Mouse (Mus musculus): ENCODE data around the gene Sepsecs.

Sepsecs gene

DNA sequence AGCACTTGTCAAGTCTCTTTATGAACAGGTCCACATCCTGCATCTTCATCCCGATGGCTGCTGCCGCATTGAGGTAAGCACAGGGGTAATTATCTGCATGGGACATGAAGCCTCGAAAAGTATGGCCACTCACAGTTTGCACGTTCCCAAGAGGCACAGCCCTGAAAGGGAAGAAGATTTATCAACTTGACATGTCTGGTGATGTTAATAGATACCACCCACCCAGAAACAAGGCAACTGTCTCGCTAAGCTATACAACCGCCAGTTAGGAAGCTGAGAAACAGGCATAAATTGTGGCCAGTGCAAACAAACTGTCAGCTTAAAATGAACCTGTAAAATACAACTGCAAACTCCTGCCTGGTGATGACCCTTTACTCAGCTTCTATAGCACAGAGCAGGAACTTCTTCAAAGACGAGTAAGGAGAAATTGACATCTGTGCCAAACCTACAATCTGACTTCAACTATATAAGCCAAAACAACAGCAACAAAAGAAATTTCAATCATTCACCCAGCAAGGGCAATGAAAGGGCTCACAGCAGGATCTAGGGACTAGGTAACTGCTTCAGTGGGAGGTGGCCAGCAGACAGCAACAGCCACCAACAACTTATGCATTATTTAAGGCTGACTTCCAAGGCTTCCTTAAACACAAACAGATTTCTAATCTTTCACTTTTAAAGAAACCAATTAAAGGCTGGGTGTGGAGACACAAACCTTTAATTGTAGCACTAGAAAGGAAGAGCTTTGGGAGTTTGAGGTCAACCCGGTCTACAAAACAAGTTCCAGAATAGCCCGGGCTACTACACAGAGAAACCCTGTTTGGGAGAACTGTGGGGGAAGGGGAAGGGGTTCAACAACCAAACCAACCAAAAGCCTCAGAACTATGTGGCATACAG, 25.3 kb downstream of the Sepsecs start:
- peak; percentile 74 for DNase-seq (ENCODE audit: low read depth, low spot score)

DNA sequence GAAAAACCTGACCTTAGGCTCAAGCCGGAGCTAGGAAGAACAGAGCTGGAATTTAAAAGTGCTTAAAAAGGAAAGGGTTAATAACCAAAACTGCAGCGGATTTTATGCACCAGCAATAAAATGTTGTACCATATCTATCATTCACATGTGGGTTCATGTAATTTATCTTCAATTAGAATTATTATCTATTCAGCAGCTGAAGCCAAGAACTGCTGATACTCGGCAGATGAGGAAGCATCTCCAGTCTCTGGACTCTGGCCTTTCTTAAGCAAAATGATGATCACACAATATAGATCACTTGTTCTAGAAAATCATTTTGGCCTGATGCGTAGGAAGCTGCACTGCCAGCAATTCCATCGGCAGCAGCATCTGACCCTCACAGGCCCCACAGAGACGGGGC, 27.8 kb downstream of the Sepsecs start:
- DNase-seq (ENCODE audit: low read depth, low spot score), result no peak

DNA sequence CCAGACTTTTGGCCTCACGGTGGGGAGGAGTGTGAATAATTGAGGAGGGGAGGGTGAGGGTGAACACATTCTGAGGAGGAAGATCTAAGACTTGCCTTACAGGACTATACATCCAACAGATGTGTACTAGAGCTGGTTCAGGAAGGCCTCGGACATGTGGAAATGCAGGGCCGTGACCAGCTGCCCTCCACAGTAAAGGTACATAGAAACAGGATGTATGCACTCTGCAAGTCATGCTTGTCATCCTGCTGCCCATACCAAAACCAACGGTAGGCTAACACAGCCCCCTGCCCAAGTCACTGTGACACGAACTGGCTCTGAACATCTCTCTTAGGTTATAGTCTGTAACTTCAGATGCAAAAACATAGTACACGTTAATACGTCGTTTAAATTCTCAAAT, 30.6 kb downstream of the Sepsecs start:
- DNase-seq (ENCODE audit: low read depth, low spot score), result no peak

DNA sequence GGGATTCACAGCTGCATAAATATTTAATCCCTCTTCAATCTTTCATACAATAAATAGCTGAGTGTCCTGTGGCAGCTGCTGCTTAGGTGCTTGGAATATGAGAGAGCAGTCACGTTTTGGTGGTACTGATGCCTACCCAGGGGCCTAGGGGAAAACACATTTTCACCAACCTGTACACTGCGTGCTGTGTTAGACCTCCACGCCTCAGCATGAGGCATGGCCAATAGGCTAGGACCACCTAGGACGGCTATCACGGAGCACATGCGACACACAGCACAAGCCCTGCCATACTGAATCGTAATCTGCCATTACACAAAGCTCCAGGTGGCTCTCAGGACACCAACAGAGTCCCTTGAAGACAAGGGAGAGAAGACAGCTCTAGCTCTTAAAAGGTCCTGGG, 31.5 kb downstream of the Sepsecs start:
- DNase-seq (ENCODE audit: low read depth, low spot score), result no peak

DNA sequence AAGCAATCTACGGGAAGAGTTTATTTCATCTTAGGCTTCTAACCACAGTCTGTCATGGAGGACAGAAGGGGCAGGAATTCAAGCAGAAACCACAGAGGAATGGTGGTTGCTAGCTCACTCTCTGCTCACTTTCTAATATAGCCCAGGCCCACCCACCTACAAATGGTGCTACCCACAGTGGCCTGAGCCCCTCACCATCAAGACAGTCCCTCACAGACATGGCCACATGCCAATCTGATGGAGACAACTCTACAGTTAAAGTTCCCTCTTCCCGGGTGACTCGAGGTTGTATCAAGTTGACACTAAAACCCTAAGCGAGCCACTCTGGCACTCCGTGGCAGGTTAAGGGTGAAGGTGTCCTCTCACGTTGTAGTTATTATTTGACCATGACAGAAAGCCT, 32.6 kb downstream of the Sepsecs start:
- no peak for DNase-seq (ENCODE audit: low read depth, low spot score)

DNA sequence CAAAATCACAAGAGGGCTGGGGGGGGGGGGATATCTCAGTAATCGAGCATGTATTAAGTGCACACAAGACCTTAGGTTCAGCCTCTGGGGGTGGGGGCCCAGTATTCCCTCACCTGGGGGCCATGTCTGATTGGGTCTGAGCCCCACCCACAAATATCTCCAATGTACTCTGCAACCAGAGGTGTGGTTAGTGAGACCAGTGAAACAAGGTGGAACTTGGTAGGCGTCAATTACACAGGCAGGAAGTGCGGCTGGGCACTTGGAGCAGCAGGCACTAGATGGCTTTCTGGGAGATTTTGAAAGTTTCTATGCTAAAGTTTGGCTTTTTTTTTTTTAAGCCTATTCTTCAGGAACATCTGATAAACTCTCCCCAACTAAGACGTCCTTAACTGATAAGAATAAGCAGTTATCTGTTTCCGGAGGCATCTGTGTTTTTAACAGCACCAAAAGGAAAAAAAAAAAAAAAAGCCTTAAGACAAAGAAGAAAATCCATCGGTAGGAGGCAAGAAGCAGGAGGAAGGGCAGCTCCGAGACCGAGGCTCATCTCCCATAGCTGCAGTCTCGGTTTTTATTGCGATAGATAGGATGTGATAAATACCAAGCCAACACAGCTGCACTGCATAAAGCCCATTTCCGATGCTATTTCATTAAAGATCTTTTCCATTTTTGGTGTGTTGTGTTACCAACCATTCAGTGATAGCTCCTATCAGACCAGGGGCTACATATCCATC, 33.3 kb downstream of the Sepsecs start:
- DNase-seq (ENCODE audit: low read depth, low spot score), result no peak

DNA sequence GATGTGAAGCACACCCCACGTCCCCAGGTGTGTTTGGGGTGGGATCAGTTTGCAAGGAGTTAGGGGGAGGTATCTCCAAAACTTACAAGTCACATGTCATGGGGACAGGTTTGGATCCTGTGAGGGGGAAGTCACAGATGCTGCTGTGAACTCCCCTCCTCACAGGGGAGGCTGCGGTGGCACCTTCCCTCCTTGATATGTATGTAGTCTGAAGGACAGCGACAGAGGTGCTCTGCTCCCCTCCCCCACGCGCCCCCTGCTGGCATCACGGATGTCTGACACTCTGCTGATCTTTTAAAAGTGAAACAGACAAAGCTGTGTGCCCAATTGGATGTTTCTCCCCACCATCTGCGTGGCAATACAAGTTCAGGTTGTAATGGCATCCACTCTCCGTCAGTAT, 35.5 kb downstream of the Sepsecs start:
- peak; percentile 56 for DNase-seq (ENCODE audit: low read depth, low spot score)

DNA sequence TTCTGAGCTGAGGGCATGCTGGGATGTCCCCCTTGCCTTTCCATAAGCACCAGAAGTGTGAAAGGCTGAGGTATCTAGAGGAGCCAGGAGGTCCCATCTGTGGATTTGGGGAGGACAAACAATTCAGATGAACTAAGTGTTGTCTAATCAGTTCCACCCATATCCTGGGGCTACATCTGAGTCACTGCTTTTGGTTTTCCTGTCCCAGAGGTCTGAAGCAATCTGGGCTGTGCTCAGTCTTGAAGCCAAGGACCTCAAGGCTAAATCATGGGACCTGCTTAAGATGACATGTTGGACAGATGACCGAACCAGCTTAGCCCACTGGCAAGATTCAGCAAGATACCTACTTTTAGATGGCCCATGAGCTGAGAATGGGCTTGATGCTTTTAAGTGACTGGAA, 39.0 kb downstream of the Sepsecs start:
- no peak for DNase-seq (ENCODE audit: low read depth, low spot score)

DNA sequence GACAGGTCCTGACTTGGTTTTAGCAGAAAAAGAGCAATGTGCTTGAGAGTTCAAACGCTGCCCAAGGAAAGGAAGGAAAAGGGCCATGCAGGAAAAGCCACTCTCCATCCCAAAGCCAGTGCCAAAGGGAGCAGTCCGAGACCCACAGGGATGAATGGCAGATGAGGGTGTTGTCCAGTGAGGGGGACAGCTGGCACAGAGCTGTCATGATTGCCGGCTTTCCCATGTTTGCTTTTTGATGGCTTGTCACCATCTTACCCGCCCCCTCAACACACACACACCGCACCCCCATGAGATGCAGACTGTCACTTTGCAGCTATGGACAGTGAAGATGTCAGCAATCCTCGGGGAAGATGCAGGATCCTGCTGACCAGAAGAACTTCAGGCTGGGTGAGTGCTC, 40.3 kb downstream of the Sepsecs start:
- DNase-seq (ENCODE audit: low read depth, low spot score), result no peak

DNA sequence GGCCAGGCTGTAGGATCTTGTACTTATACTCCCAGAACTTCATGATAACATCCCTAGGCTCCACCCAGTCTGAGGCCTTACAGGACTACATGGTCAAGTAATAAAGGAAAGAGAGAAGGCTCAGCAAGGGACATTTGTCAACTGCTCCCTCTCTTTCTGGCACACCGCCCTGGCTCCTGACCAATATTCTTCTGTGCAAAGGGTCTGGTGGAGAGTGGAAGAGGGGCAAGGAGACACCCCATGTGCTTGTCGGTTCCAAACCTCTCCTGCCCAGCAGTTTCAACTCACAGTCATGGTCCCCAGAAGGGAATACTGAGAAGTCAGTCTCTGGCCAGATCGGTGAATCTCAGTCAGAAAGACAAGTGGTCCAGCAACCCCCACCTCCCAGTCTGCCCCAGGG, 40.7 kb downstream of the Sepsecs start:
- no peak for DNase-seq (ENCODE audit: low read depth, low spot score)

DNA sequence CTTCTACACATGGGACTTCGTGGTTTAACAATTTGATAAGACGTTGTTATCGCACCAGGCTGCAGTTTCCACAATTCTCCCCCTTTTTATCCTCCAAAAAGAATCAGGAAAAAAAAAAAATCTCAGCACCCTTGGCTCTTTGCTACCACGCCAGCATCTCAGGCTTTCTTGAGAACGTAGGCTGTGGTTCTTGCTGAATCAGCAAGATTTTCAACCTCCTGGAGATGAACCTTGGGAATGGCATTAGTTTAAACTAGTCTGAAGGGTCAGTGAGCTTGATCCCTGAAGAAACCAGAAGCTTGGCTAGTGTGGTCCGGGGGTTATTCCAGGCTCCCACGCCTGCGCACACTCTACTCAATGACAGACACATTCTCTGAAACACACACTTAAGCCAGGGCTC, 41.8 kb downstream of the Sepsecs start:
- no peak for DNase-seq (ENCODE audit: low read depth, low spot score)

DNA sequence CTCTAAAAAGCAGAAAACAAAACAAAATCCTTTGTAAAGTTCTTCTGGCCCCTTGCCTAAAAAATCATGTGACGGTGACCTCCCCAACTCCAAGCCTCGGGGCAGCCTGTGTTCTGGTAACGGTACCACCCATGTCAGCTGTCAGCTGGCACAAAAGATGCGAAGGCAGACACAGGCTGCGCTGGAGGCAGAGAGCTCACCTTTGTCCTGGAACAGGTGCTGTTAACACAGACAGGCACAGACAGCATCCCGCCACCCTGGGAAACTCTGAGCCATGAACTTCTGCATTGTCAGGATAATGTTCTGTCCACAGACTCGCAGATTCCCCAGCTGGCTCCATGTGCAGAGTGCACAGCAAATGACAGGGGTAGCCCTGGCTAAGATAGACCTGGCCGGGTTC, 43.4 kb downstream of the Sepsecs start:
- DNase-seq (ENCODE audit: low read depth, low spot score), result no peak

DNA sequence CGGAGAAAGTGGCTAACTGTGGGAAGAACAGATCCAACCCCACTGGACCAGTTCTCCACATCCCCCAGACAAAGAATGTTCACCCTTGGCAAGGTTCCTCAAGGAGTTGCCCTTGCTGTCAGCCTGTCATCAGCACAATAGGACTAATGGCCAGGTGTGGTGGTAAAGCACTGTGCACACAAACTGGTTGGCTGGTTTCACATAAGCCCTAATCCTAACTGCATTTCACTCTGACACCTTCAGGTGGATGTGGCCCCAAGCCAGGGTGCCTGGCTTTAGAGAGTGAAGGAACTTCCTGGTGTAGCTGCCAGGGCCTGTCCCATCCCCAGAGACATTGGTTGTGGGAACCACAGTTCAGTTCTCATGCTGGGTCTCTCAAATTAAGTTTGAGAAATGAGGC, 44.6 kb downstream of the Sepsecs start:
- no peak for DNase-seq (ENCODE audit: low read depth, low spot score)

DNA sequence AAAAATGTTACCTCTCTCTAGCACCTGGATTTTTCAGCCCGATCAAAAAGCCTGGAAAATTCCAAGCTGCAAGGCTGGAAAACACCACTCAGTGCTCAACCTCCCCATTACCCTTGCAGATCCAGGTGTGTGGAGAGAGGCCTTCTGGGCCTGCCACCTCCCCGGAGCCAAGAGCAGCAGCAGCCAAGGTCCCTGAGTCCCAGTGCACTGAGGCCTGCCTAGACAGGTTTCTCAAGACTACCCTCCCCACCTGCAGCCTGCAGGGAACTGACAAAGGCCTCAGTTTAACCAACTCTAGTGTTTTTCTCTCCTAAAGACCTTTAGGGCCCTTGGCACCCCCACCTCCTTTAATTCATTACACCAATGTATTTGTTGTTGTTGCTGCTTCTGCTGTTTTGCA, 46.4 kb downstream of the Sepsecs start:
- DNase-seq (ENCODE audit: low read depth, low spot score), result no peak

DNA sequence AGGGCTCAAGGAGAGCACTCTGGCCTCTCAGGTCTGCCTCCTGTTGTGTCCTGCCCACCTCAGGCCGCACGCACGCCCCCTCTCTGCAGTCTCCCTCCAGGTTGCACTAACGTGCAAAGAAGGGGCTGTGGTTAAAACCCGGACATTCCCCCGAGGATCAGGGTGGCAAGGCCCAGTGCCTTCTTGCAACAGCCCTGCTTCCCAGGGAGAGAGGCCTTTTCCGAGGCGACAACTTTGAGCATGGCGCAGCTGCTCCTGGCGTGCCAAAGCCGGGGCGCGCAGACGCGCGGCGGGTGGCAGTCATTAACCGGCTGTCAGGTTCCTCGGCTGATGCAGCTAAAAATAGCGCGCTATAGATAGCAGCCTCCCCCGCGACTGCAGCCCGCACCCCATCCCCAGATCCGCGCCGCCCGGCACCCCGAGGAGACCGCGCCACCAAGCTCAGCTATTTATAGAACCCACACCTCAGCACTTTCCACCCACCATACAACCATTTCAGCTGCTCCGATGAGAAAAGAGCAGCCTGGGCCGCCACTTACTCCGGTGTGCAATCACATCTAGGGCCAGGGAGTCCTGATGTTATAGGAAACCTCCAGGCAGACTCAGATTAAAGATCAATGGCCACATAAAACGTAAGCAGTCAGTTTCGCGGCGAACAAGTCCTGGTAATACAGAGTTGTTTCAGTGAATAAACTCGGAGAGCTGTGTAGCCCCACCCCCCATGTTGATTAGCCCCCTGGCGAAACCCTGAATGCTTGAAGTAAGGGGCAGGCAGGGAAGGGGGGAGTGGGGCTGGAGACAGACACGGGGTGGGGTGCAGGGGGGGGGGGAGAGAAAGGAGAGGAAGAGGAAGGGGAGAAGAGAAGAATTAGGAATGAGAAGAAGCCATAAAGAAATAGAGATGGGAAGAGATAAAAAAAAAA, 50.9 kb downstream of the Sepsecs start:
- no peak for DNase-seq (ENCODE audit: low read depth, low spot score)

DNA sequence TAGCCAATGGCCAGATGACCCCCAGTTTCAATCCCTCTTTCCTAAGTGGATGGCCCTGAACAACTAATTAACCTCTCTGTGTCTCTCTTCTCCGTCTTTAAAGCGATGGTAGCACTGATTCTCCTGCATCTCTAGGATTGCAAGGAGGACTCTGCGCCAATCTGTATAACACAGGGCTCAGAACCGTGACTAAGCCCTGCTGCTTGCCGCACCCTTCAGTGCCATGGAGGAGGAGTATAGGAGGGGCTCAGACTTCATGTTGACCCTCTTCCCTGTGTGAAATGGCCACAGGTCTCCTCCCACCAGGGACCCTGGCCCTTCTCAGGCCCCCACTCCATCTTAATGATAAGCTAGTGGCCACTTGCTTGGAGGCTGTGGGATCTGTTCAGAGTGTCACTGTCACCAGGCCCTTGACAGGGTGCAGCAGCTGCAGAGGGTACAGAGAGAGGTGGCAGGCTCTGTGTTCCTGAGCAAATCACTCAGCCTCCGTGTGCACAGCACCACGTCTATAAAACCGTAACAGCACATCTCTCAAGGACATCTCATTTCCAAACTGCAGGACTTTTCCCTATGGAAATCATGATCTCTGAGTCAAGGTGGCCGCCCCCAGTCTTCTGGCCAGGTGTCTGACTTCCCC, 51.7 kb downstream of the Sepsecs start:
- DNase-seq (ENCODE audit: low read depth, low spot score), result no peak

DNA sequence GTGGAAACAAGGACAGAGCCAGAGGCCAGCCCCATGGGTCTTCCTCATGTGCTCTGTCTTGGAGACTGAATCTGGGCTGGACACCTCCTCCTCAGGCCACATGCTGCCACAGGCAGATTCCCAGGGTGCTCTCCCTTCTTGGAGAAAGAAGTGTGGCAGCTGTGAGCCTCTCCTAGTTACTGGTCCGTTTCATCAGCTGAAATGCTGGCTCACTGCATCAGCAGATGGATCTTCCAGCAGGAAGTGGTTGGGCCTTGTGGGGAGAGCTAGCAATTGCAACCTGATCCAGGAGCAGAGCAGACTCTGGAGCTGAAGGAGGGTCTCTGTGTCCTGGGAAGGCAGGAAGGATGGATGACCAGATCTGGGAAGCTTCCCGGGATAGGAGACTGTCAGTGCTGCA, 53.0 kb downstream of the Sepsecs start:
- DNase-seq (ENCODE audit: low read depth, low spot score), result no peak

DNA sequence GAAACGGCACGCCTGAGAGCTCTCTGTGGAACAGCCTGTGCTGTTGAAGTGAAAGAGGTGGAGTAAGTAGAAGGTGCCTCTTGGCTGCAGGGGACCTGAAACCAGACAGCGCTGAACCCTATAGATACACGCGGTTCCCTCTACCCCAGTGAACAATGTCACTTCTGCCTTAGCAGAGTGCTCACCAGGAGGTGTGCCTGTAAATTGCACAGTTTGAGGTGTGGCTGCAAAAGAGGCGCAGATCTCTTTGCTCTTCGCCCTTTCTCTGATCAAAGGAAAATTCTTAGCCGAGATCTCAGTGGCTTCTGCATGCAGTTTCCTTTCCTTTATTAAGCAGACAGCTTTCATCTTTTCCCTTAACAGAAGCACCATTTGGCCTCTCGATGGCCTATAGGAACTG, 54.1 kb downstream of the Sepsecs start:
- no peak for DNase-seq (ENCODE audit: low read depth, low spot score)

DNA sequence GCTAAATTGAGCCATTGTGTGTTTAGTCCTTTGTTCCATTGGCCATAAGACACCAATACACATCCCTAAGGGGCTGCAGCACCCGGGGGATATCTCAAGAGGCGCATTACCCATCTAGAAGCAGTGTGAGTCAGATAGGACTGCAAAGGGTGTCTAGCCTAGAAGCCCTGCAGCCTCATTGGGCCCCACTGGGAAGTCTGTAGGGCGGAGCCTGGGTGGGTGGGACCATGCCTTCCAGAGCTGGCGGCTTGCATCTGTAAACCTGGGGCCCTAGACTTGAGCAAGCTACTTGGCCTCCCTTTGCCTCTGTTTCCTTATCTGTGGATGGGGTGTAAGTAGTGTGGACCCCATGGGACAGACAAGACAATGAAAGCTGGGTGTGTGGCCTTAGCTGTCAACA, 54.8 kb downstream of the Sepsecs start:
- DNase-seq (ENCODE audit: low read depth, low spot score), result peak; percentile 39

DNA sequence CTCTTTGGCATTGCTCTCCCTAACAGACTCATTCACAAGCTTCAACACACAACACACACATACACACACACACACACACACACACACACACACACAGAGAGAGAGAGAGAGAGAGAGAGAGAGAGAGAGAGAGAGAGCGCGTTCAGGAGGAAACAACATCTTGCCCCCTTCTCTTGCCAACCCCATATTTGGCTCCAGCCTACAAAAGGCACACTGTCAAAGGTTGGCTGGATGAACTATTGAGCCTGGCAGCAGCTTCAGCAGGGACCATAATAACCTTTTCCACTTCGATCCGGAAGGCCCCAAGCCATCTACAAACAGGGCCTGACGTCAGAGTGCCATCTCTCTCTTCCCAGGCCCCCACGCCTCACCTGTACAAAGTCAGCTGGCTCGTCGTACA, 56.7 kb downstream of the Sepsecs start:
- no peak for DNase-seq (ENCODE audit: low read depth, low spot score)

DNA sequence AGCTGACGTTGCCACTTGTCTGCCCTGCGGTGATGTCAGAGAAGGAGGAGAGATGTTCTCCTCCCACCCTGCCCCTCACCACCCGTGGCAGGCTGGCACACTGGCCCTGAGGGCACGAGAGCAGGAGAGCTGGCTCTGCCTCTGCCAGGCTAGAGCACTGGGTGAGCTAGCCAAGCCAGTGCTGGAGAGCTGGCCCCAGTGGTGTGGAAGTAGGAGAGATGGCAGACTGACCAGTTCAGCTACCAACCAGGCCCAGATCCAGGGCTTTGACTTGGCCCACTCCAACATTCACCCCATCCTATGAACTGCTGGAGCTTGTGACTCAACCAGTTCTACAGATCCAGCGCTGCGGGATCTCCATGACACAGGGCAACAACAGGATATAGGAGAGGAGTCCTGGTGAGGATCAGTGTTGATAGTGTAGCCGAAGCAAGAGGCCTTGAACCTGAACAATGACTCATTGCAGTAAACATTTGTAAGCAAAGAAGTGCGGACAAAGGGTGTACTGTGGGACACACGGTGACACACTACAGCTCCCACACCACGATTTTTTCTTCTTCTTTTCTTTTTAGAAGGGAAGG, 58.1 kb downstream of the Sepsecs start:
- DNase-seq (ENCODE audit: low read depth, low spot score), result no peak

All from R1 (cell line).